Mouse (Mus musculus) lung, postnatal 14 days (tissue): ENCODE results near the gene 1700013H16Rik.

Experiments used
- DNase-seq: peaks from one replicate; pipeline ENCODE4 v3.0.0; 2021

The 1700013H16Rik gene

DNA sequence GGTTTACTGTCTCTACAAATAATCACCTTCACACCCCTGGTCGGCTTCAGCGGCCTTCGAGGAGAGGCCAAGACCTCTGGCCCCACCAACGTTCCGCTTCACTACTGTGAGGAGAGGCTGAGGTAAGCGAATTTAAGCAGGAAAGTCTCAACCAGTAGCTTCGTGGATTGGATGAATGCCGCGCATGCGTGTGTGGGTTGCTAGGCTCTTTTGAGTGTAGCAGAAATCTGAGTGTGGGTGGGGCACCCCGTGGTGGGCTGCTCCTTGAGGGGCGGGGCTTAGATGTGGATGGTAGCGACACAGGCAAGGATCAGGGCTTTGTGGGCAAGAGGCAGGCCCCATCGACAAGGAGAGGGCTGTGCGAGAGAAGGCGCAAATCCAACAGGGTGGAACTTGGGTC lies at the start of gene 1700013H16Rik:
Gene 1700013H16Rik (minus strand): TSS at position 96 of the 400 bp plus-strand sequence.
- no peak for DNase-seq

DNA sequence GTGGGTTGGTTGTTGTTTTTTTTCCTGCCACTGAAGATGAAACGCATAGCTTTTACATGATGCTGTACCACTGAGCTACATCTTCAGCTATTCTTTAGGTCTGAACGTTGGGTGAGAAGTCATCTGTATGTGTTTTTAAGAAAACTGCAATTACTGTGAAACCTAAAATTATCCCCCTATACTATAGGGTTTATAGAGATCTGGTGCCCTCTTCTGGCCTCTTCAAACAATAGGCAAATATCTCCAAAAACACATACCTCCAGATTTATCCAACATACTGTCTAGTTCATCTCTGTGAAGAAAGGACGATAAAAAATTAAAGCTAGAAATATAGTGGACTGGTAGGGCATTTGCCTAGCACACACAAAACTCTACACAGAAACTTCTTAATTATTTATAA lies 41.4 kb upstream of the 1700013H16Rik start:
- no peak for DNase-seq

DNA sequence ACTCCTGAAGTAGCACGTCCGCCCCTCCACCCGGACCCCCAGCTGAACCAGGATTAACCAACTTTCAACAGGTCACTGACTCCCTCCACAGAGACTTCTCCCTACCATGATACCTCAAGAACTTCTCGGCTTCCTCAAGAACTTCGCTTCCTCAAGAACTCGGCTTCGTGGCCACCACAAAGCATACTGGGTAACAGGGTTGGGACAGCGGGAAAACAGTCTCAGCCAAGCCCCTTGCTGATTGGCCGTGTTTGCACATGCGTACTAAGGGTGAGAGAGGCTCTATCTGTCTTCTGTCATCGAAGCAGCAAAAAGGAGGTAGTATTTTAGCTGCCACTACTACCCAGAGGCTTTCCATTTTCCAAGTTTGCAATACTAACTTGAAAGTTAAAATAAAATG lies 39.9 kb upstream of the 1700013H16Rik start, which contains the start of gene Xlr:
Gene Xlr (minus strand): TSS at position 188 of the 400 bp plus-strand sequence.
- DNase-seq: peak; percentile 0

DNA sequence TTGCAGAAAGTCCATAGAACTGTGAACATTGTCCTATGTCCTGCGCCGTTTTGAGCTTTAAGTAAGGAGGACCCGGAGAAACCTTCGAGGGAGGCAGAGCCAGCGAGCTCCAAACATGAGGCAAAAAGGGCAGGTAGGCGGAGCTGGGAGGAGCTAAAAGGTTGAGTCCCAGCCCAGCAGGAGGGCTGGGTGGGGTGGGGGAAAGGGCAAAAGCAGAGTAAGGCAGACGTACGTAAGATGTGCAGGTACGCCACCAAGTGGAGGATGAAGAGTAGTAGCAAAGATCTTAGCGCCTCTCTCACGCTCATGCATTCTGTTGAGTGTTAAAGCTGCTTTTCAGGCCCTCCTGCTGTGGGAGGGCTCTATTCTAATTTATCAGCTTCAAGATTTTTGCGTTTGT lies 18.6 kb upstream of the 1700013H16Rik start, which contains the start of gene Zfp36l3:
Gene Zfp36l3 (minus strand): TSS at position 119 of the 400 bp plus-strand sequence.
- no peak for DNase-seq

DNA sequence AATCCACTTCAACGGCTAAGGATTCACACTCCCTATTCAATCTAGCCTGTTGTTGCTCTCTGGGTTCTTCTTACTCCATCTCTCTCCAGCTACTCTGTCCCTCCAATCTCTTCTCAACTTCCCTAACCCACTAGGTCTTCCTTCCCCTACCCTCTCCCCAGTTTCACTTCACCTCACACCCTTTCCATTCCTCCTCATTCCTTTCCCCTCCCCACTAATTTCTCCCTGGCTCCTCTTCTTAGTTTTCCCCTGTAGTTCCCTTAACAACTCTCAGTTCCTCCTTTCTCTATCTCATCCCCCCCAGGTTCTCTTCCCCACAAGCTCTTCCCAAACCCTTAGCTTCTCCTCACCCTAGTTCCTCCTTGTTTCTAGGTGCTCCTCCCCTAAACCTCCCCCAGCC lies 4.8 kb downstream of the 1700013H16Rik start:
- DNase-seq: no peak

DNA sequence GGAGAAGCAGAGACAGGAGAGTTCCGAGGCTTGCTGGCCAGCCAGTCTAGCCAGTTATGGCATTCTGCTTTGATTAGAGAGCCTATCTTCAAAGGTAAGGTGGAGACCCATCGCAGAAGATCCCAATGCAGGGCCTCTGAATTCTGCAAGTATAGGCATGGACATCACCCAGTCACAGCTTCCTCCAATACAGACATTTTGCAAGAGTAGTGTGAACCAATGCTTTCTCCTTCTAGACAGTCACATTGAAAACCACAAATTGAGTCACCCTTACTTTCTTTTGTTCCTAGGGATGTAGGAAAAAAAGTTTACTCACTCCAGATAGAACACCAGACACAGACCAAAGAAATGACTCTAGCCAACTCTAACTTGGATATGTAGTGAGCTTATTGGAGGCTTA lies 28.7 kb downstream of the 1700013H16Rik start:
- DNase-seq: no peak

DNA sequence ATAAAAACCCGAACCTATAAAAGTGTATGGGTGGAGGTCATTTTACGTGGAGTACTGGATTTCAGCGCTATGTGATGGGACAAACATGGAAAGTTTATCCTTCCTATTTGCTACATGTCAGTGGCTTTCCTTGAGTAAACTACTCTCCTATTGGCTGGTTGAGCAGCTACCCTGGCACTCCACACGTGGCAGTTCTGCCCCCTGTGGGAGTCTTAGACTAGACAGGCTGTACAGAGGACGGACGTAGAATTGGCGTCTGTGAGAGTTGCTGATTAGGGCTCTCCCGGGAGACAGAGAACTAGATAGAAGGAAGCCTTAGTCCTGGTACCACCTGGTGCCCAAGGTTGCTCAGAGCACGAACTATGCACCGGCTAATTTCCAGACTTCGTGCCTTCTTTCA lies 33.0 kb downstream of the 1700013H16Rik start, which contains the start of gene 4930502E18Rik:
Gene 4930502E18Rik (plus strand): TSS at position 231 of the 400 bp plus-strand sequence.
- DNase-seq: no peak

DNA sequence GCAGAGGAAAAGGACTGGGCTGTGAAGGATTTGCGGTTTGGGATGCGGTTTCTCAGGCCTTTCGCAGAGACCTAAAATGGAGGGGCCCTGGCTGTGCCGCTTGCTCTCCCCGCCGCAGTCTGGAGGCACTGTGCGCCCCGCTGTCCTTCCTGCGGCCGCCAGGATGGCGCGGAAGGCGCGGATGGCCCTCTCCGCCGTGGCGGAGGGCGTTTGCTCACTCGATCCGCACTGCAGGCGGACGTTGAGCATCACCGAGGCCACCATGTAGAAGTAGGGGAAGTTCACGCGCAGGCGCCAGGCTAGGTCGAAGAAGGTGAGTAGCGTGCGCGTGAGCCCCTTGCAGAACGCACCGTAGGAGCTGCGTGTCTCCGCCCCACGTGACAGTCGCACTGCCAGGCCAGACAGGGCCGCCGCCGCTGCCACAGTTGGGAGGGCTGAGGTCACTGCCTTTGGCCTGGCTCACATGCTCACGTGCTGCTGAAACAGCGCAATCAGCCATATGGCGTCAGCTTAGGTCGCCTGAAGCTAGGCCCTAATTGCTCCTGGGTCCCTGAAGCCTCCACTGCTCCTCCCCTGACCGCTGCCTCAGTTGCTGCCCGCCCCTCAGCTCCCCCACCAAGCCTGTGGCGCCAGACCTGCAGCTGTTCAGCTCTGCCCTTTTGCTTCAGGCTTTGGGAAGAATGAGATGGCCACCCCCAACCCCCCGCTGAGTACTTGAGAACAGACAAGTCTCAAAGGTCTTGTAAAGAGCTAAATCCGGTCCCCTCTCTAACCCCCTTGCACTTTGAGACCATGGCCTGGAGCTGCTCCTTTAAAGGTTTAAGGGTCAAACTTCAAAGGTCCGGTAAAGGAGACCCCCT lies 41.1 kb downstream of the 1700013H16Rik start:
- peak; percentile 14 for DNase-seq

DNA sequence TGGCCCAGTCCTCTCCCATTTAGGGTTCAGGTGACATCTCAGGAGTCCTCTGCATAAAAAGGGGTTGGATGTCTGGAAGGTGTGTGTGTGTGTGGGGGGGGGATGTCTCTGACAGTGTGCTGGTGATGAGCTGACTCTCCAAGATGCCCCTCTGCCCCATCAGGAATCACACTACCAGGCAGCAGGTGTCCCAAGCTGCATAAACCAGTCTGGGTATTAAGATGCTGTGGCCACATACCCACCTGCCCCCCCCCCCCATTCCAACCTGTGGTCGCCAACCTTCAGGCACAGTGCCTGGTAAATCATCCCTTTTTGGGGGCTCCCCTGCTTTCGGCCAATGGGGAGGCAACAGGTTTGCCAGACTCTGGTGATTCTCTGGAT lies 41.7 kb downstream of the 1700013H16Rik start:
- no peak for DNase-seq

DNA sequence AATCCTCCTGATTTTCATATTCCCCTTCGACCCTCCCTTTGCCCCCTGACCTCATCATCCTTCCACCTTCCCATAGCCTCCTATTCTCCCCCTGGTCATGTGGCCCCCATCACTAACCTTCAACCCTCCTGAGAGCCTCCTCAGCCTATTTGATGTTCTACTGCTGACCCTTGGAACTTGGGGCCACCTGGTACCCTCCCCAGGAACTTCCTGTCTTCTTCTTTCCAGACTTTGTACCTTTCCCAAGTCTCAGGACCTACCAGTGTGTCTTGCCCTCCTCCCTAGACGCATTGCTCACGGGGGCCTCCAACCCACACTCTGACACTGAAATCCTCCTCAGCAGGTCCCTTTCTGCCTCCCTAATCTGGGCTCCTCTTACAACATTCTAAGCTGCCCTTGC lies 55.0 kb downstream of the 1700013H16Rik start:
- no peak for DNase-seq

DNA sequence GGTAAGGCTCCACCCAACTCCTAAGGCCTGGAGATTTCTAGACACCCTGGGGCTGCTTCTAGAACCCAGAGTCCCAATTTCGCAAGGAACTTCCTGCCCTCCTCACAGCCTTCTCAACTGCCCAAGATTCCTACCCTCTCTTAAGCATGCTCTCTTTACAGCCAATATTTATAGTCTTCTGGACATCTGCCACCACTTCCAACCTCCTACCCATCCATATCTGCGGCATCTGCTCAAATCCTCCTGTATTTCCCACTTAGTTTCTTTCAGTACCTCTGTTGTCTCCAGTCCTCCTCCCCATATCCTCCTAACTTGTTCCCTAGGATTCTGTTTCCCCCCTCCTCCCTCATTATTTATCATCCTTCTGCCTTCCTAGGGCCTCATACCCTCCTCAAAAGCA lies 58.4 kb downstream of the 1700013H16Rik start:
- no peak for DNase-seq

DNA sequence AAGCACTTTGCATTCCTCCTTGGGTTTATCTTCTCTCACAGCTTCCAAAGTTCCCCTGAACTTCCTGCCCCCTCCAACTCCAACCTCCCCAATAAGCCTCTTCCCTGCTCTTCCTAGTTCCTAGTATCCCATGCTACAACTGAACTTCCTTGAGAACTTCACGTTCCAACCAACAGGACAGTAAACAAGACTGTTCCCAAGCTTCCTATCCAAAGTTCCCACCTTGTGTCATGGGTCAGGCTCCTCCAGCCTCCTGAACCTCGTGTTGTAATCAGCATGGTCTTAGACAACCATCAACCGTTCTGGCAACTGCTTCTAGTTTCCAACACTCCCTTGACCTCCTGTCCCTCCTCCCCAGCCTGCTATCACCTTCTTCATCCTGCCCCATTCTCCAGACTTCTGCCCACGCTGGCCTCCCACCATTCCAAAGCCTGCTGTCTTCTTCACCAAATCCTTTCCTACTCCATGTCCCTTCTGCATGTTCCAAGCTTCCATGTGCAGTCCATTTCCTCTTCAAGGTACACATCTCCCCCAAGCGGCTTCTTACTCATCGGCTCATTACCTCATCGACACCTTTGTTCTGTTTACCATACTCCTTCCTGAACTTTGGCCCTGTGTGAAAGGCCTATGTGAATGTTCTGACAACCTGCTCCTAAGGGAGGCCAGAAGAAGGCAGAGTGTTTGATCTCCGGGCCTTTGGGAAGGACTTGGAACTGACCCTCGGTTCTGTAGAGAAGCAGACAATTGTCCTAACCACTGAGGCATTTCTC lies 63.4 kb downstream of the 1700013H16Rik start:
- no peak for DNase-seq

DNA sequence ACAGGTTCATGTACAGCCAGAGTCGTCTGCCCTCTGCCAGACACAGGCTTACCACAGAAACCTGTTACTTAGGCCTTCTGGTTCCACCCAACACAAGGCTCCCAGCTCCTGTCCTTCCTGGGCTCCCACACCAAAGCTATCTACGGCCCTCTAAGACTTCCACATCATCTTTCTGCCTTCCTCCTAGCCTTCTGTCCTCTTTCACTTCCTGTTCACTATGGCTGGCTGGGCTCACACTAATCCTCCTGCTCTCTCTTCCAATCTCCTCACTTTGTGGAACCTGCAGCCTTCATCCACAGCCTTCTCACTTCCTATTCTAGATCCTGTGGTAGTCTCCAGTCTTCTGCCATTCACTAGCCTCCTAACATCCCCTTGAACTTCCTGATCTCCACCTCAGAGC lies 64.5 kb downstream of the 1700013H16Rik start:
- no peak for DNase-seq
